Mouse (Mus musculus) skeletal muscle tissue, adult 2 months (tissue): ENCODE measurements at regions not wholly inside any gene's neighbourhood (a gene's known extent, or its start where the extent isn't known, plus 50 kb on each side); places are given as distances from the start of the nearest gene placed in this dataset.
"Not testable (repeated sequence)": the region's sequence is repeated elsewhere in the genome, so short reads cannot be mapped to it uniquely, and the experiment has no call there.

Experiments used
- DNase-seq: peaks from one replicate; pipeline ENCODE4 v3.0.0-alpha.2; 2012; ENCODE audit warnings: low read depth, low spot score

- no peak for DNase-seq
These were observed 138.3 kb upstream of the Rybp start for GRCm38 (mm10) chr6:100425551-100425950.

GRCm38 (mm10) chr6:100424788-100425403 is 137.6 kb upstream of the Rybp start:
- DNase-seq = peak; percentile 27

- no peak for DNase-seq
These were observed 136.9 kb upstream of the Rybp start for GRCm38 (mm10) chr6:100424181-100424580.

- DNase-seq = no peak
These were observed 136.4 kb upstream of the Rybp start for GRCm38 (mm10) chr6:100423636-100424035.

DNA sequence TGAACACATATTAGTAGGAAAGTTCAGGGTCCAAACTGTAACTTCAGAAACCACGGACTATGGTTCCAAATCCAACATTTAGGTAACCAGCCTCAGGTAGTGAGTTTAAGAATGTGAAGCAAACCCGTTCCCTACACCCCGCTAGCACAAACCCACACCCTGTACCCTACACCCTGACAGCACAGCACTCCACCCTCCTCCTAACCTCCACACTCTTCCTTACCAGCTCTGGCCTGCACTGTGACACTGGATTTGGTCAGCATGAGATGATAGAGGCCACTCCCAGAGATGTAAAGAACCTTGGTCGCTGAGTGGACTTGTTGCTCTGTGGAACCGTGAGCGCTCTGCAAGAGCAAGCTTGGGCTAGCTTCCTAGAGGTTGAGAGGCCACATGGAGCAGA is 135.3 kb upstream of the Rybp start:
- no peak for DNase-seq

DNA sequence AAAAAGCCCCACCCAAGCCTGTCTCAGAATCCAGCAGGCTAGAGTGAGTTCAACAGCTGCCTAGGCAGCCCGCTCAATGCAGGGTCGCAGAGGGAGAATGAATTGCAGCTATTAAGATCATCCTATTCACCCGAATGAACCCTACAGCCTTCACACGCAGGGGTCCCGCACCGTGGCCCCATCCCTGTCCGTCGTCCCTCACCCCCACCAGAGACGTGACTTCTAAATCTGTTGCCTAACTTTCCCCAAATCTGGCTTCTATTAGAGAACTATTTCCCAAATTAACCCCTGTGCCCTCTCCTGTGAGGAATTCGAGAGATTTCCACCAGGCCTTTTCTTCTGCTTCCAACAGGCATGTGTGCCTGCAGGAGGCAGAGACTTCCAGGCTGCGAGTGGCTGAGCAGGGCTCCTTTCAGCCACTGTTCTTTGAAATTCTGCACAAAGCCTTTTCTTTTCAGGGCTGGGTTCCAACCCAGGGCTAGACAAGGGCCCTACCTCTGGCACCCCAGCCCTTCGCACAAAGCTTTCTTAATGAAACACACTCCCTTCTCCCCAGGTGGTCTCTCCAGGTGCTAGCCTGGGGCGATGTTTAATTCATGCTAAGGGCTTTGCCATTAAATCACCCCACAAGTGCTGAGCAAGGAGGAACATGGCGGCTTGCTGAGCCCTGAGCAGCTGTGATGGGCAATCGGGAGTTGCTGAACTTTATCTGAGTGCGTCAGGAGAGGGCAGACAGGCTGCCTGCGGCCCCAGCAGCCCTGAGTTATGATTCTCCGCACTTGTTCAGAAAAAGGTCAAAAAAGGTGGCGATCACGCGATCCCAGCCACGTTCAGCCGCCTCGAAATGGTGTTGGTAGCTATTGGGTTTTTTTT is 134.7 kb upstream of the Rybp start:
- no peak for DNase-seq

GRCm38 (mm10) chr6:100420602-100421001 is 133.3 kb upstream of the Rybp start:
- no peak for DNase-seq

DNA sequence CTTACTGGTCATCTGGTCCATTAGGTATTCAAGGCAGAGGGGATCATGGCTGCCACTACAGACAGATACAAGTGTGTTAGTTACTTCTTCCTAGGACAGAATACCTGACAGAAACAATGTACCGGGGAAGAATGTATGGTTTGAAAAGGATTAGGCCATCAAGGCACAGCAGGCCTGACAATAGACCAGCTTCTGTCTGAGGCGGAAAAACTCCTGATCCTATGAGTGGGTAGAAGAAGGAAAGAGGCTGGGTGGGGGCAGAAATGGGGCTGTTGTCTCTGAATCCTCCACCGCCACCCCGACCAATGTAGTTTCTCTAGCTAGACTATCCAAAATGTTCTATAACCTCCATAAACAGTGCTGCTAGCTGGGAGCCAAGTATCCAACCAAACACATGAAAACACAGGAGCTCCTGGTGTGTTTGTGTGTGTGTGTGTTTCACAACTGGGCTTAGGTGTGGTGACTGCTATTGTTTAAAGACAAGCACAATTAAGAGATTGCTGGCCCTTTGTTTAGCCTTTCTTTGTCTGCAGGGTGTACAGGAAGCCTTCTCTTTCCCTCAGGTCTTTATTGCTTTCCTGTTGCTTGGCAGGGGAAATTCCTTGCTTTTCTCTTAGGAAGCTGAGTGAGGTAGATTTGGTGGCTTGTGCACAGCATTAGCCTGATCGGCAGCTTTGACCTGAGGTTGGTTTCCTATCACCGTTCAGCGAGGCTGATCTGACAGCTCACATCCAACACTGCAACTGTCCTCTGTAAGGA is 132.7 kb upstream of the Rybp start:
- DNase-seq = no peak

DNA sequence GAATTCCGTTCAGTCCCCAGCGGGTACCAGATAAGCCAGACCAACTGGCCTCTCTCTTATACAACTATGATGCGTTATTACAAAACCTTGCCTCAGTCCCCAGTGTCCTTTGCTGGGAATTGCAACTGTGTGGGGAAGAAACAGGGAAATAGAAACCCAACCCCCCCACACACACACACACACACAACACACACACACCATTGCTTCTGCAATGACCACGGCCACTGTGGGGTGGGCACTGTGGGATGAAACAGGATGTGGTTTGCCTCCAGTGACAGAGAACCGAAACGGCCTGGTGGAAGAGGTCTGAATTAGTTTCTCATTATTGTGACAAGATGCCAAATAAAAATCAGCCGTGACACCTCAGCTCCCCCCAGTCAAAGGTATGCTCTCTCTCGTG is 128.8 kb upstream of the Rybp start:
- DNase-seq = peak; percentile 21

GRCm38 (mm10) chr6:100415514-100415913 is 128.2 kb upstream of the Rybp start:
- no peak for DNase-seq

- DNase-seq = no peak
These were observed 127.6 kb upstream of the Rybp start for GRCm38 (mm10) chr6:100414836-100415235.

- DNase-seq = no peak
These were observed 125.2 kb upstream of the Rybp start for GRCm38 (mm10) chr6:100412486-100412885.

GRCm38 (mm10) chr6:100411968-100412367 is 124.7 kb upstream of the Rybp start:
- no peak for DNase-seq

DNA sequence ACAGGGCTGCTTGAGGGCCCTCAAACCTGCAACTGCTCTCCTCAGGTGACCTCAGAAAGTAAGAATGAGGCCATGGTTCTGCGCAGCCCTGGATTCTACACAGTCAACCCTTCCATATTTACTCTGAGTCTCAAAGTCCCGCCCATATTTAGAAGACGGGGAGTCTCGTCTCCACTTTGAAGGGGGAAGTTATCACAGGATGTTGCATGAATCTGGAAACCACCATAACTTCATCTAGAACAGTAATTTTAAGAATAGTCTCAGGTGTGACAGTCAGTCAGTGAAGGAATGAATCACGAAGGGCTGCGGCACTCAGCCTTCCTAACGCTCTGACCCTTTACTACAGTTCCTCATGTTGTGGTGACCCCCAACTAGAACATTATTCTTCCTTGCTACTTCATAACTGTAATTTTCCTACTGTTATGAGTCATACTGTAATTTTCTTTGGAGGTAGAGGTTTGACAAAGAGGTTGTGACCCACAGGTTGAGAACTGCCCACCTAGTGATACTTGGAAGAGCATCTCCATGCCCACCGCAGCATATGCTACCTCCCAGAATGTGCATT is 122.9 kb upstream of the Rybp start:
- DNase-seq = no peak

GRCm38 (mm10) chr6:100408826-100409225 is 121.5 kb upstream of the Rybp start:
- no peak for DNase-seq

DNA sequence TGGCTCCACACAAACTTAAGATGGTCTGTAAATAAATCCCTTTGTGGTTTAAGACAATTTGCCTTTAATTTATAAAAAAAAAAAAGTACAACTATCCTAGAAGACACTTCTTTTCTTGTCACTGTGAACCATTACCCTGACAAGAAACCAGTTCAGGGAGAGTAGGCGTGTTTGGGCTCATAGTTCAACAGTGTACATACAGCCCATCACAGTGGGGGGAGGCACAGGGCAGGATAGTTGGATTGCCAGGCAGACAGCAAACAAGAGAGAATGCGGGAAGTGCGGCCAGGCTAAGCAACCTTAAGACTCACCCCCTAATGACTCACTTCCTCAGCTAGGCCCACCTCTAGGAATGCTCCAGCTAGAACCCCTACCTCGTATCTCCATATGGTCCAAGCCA is 119.2 kb upstream of the Rybp start:
- DNase-seq = no peak

DNA sequence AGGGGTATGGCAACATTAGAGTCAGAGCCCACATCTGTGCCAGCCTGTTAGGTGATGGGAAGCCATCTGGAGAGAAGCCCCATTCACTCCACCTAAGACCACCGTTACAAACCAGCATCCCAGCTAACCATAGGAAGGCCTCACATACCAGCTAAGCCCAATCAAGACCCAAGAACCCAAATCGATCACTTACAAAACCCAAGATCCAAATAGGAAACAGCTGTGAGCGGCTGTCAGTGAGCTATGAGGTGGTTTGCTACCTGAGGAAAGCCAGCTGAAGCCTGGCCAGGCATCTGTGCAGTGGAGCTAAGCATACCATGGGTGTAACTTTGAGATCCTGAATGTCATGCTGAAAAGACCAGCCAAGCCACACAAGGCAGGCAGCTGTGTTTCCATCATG is 116.9 kb upstream of the Rybp start:
- no peak for DNase-seq

- no peak for DNase-seq
These were observed 115.4 kb upstream of the Rybp start for GRCm38 (mm10) chr6:100402716-100403115.

GRCm38 (mm10) chr6:100401728-100402127 is 114.4 kb upstream of the Rybp start:
- no peak for DNase-seq

GRCm38 (mm10) chr6:100399387-100399786 is 112.1 kb upstream of the Rybp start:
- DNase-seq = not testable (repeated sequence)

DNA sequence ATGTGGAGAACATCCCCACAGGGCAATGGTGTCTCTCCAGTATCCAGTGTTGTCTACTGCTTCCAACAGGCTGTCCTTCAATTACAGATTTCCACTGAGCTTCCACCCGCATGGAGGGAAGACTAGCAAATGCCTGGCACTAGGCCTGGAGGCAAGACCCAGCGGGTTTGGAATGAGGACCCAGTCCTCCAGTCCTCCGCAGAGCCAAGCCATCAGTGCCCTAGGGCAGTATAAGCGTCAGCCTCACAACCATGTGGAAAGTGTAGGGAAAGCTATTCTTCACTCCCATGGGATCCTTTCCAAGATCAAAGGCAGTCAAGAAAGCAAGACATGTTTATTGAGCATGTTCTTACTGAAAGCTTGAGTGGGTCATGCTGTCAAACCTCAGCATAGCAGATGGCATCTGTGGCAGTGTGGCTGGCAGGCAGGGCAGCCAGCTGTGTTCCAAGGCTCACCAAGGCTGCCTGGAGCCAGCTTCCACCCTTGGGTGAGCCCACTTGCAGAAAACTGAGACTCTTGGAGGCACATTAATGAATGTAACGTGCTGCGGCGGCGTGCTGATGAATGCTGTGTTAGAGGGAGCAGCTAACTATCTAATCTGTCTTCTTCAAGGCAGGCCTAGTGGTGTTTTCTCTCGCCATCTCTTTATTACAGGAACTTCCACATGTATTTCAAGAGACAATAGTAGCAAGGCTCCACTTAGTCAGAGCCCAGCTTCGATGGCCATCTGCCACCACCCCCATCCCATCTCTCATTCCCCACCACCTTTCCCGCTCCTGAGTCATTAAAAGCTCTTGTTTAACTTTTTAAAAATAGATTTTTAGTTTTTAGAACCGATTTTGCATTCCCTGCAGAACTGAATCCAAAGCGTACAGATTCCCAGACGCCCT is 109.3 kb upstream of the Rybp start:
- no peak for DNase-seq
